Mouse (Mus musculus) stomach, embryonic 14.5 days (tissue): ENCODE measurements around the gene Rtkn. TPM values are rescaled to one million over a fixed set of nuclear protein-coding genes. Genes with fewer than 3 reads are reported as not detected.

Experiments used
- ATAC-seq: fragments of 200-750 bp; cut with Nextera tagmentation; 2 replicates; pipeline ENCODE4 v1.8.0; 2017; ENCODE audit warnings: low read depth, moderate TSS enrichment; ENCODE audit not compliant: insufficient number of reproducible peaks, insufficient read depth, low FRiP score
- H3K27ac ChIP-seq: fragments of 300-500 bp; sonication (generic); 2 replicates; pipeline ENCODE4 v1.5.1; 2014; ENCODE audit warnings: mild to moderate bottlenecking, low read length, moderate library complexity, mixed read lengths
- H3K27me3 ChIP-seq: fragments of 300-500 bp; sonication (generic); 2 replicates; pipeline ENCODE4 v1.6.1; 2014; ENCODE audit warnings: low read length, control low read depth, mixed read lengths; ENCODE audit not compliant: control insufficient read depth, insufficient read depth
- H3K36me3 ChIP-seq: fragments of 300-500 bp; sonication (generic); 2 replicates; pipeline ENCODE4 v1.6.1; 2014; ENCODE audit warnings: mild to moderate bottlenecking, control low read depth, low read length, moderate library complexity, mixed read lengths; ENCODE audit not compliant: control insufficient read depth, insufficient read depth
- H3K4me1 ChIP-seq: fragments of 300-500 bp; sonication (generic); 2 replicates; pipeline ENCODE4 v1.6.1; 2014; ENCODE audit warnings: low read length, control low read depth, mixed read lengths; ENCODE audit not compliant: control insufficient read depth, insufficient read depth
- H3K4me2 ChIP-seq: fragments of 300-500 bp; sonication (generic); replicated peaks from 2 replicates; pipeline ENCODE4 v1.6.1; 2014; ENCODE audit warnings: low read depth, low read length, control low read depth
- H3K4me3 ChIP-seq: fragments of 300-500 bp; sonication (generic); 2 replicates; pipeline ENCODE4 v1.5.1; 2014; ENCODE audit warnings: low read depth, low read length, control low read depth
- H3K9ac ChIP-seq: fragments of 300-500 bp; sonication (generic); replicated peaks from 2 replicates; pipeline ENCODE4 v1.6.1; 2014; ENCODE audit warnings: low read depth, mild to moderate bottlenecking, control low read depth, low read length, moderate library complexity, mixed read lengths
- H3K9me3 ChIP-seq: fragments of 300-500 bp; sonication (generic); 2 replicates; pipeline ENCODE4 v1.6.1; 2016; ENCODE audit warnings: low read depth, low read length, control low read depth; ENCODE audit not compliant: control insufficient read depth
- WGBS: fragments of 180-500 bp; shearing (Covaris S2); extraction: QIAGEN DNeasy Blood & Tissue Kit; methylation state at CpG from one replicate; pipeline ENCODE4 v1.1.7; 2014; 5-methylcytosine and 5-hydroxymethylcytosine counted together
- polyA plus RNA-seq: library from polyadenylated mRNA; unstranded; fragments of >200 nt; fragmentation: Nextera tagmentation; extraction: Ambion mirVana; gene quantifications from 2 replicates; pipeline ENCODE4 v1.2.1, GENCODE M21; 2014

Rtkn gene
- polyA plus RNA-seq, 1 experiment from 2014 or later, result 19.2 TPM

DNA sequence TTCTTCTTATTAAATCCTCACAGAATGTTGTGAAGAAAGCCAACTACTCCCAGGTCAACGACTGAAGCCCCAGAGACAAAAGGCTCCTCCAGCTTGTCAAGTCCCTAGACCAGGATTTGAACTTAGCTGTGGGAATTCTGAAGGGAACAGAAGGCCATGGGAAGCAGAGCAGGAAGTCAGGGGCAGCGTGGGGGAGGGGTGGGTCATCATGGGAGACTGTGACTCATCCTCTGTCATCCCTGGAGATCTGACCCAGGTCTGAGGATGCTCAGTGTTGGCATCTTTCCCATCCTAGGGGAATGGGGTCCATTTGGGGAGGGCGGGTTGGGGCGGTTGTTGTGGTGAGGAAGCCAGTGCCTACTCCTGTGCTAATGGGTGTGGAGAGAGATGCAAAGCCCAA lies 6.4 kb downstream of the Rtkn start:
- peaks cover 17% of the 10 kb centered on the region for H3K4me1 ChIP-seq
- H3K36me3 ChIP-seq, result no peaks in the 10 kb centered on the region; the same call in none of the 2 replicates
- no peak overlapping the region for H3K9ac ChIP-seq
- peak overlapping the region; percentile 50 for H3K4me2 ChIP-seq
- H3K27me3 ChIP-seq, result no peaks in the 10 kb centered on the region
- WGBS, result 35% methylated on average over 4 of the region's 4 CpGs
- ATAC-seq, result no peak
- H3K9me3 ChIP-seq, result no peaks in the 10 kb centered on the region
- no peak overlapping the region for H3K27ac ChIP-seq
- no peak overlapping the region for H3K4me3 ChIP-seq

DNA sequence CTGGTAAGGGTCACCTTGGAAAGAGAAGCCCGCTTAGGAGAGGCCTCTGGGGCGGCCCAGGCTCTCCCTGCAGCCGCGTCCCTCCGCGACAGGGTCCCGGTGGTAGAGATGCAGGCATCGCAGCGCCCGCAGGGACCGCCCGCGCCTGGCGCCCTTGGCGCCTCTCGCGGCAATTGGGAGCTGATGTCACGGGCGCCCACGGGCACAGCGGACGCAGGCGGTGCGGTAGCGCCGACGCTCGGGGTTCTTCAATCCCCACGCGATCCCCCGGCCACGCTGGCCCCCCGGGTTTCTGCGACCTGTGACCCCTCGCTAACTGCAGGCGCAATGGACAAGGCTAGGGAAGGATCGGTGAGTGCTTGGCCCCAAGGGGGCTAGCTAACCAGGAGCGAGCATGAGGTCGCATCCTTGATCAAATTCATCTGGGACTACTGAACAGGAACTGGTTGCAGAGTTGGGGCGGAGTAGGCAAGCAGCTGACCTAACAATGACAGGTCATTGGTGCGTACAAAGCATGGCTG lies 7.0 kb downstream of the Rtkn start:
- peak overlapping the region; percentile 50 for H3K4me2 ChIP-seq
- H3K4me3 ChIP-seq, result peak overlapping the region; percentile 17; the same call in 1 of the 2 replicates
- no peaks in the 10 kb centered on the region for H3K9me3 ChIP-seq
- 0 out of 2 replicates have a peak overlapping the region, but pooled peaks have one; percentile 21 for H3K27ac ChIP-seq
- H3K9ac ChIP-seq, result peak overlapping the region; percentile 46; the same call in 1 of the 2 replicates
- 11% methylated on average over 41 of the region's 41 CpGs for WGBS
- no peak for ATAC-seq
- H3K27me3 ChIP-seq, result no peaks in the 10 kb centered on the region
- H3K36me3 ChIP-seq, result peaks cover 6% of the 10 kb centered on the region
- peaks cover 17% of the 10 kb centered on the region for H3K4me1 ChIP-seq

DNA sequence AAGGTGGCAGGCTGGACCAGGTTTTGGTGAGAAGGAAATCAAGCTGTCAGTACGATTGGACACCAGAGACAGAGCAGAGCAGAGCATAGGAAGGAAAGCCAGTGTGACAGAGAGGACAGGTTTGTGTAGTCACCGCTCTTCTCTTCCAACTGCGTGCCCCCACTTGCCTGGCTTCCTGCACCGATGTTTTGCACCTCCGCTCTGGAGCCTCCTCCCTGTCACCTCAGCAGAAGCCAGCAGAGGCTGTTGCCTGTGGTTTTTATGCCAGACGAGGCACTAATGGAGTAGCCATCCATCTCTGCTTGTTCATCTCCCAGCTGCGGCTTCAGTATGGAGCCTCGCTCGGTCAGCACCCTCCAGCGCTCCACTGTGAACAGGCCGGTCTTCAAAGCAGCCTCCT lies 7.6 kb downstream of the Rtkn start:
- Histone ChIP-seq H3K9ac (no peak overlapping the region), H3K4me2 (no peak overlapping the region), H3K27me3 (no peaks in the 10 kb centered on the region), H3K4me3 (no peak overlapping the region), H3K36me3 (peaks cover 12% of the 10 kb centered on the region), H3K27ac (0 out of 2 replicates have a peak overlapping the region, but pooled peaks have one; percentile 21), H3K4me1 (peaks cover 17% of the 10 kb centered on the region), H3K9me3 (no peaks in the 10 kb centered on the region)
- 40% methylated on average over 11 of the region's 11 CpGs for WGBS
- ATAC-seq, result no peak

DNA sequence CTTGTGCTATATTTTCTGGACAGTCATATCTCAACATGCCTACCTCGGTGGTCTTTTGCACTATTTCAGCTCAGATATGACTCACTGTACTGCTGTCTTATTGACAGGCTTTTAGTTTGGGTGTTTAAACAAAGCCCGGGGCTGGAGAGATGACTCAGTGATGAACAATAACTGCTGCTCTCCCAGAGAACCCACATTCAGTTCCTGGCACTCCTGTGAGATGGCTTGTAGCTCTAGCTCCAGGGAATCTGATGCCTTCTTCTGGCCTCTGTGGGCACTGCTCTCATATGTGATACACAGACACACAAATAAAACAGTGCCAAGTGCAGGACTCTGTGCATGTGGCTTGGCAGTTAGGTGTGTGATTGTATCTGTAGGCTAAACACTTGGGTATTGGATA lies 9.9 kb downstream of the Rtkn start:
- H3K36me3 ChIP-seq, result peaks cover 27% of the 10 kb centered on the region
- peaks cover 10% of the 10 kb centered on the region for H3K4me1 ChIP-seq
- H3K27me3 ChIP-seq, result no peaks in the 10 kb centered on the region
- H3K4me3 ChIP-seq, result no peak overlapping the region
- WGBS, result 54% methylated on average over 2 of the region's 2 CpGs
- H3K4me2 ChIP-seq, result no peak overlapping the region
- H3K9ac ChIP-seq, result no peak overlapping the region
- no peak for ATAC-seq
- H3K27ac ChIP-seq, result no peak overlapping the region
- H3K9me3 ChIP-seq, result no peaks in the 10 kb centered on the region

DNA sequence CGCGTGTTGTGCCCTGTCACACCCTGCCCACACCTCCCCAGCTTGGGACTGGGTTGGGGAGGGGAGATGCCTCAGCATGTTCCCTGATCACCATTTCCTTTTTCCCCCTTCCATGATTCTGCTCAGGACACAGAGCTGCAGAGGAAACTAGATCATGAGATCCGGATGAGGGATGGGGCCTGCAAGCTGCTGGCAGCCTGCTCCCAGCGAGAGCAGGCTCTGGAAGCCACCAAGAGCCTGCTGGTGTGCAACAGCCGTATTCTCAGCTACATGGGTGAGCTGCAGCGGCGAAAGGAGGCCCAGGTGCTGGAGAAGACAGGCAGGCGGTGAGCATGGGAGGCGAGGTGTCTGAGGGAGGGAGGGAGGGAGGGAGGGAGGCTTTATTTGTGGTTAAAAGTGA lies 10.5 kb downstream of the Rtkn start:
- Histone ChIP-seq H3K4me2 (no peak overlapping the region), H3K4me3 (no peak overlapping the region), H3K9me3 (no peaks in the 10 kb centered on the region), H3K36me3 (peaks cover 27% of the 10 kb centered on the region), H3K9ac (no peak overlapping the region), H3K27ac (no peak overlapping the region), H3K4me1 (peaks cover 10% of the 10 kb centered on the region), H3K27me3 (no peaks in the 10 kb centered on the region)
- WGBS, result 61% methylated on average over 9 of the region's 9 CpGs
- no peak for ATAC-seq

DNA sequence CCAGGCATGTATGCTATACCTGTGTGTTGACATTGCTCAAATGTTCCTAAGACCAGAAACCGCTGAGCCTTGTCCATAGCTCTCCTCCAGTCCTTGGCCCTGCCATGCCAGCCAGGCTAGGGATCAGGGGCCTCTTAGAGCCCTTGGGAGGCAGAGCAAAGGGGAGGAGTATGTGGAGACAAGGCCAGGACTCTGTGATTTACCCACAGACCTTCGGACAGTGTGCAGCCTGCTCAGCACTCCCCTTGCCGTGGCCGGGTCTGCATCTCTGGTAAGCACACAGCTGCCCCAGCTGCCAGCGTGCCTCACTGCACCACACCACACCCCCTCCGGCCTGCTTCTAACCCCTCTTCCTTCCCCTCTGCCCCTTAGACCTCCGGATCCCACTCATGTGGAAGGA lies 12.0 kb downstream of the Rtkn start:
- H3K4me1 ChIP-seq, result peaks cover 6% of the 10 kb centered on the region
- WGBS, result 59% methylated on average over 7 of the region's 7 CpGs
- peaks cover 28% of the 10 kb centered on the region for H3K36me3 ChIP-seq
- H3K27ac ChIP-seq, result no peak overlapping the region
- ATAC-seq, result no peak
- no peak overlapping the region for H3K4me2 ChIP-seq
- no peak overlapping the region for H3K4me3 ChIP-seq
- H3K27me3 ChIP-seq, result no peaks in the 10 kb centered on the region
- H3K9ac ChIP-seq, result no peak overlapping the region
- no peaks in the 10 kb centered on the region for H3K9me3 ChIP-seq

DNA sequence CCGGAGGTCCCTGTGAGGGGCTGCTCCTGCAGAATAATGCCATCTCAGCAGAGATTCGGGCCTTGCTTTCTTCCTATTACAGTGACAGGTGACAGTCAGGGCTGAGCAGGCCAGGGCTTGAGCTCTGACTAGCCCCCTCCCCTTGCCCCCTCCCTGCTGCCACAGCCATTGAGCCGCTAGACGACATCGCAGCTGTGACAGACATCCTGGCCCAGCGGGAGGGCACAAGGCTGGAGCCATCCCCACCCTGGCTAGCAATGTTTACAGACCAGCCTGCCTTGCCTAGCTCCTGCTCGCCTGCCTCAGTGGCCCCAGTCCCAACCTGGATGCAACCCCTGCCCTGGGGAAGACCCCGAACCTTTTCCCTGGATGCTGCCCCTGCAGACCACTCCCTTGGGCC lies 16.5 kb downstream of the Rtkn start:
- Histone ChIP-seq H3K27ac (no peak overlapping the region), H3K4me1 (no peaks in the 10 kb centered on the region), H3K9me3 (no peaks in the 10 kb centered on the region), H3K27me3 (no peaks in the 10 kb centered on the region), H3K4me3 (no peak overlapping the region), H3K9ac (no peak overlapping the region), H3K36me3 (peaks cover 33% of the 10 kb centered on the region), H3K4me2 (no peak overlapping the region)
- ATAC-seq, result no peak
- WGBS, result 33% methylated on average over 8 of the region's 8 CpGs

DNA sequence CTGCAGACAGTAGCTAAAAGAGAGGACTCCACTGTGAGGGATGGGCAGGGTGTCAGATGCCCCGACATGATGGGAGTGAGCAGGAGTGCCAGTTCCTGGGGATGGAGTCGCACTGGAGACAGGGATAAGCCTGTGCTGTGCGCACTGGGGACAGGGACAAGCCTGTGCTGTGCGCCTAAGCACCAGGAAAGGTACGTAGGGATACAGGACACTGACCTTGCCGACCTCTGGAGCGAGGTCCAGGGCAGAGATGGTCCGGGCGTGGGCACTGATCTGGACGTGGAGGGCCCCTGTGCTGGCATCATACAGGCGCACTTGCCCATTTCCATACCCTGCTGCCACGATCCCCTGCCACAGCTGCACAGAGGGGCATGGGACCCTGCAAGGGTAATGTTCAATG lies 17.8 kb downstream of the Rtkn start:
- ATAC-seq, result no peak
- no peaks in the 10 kb centered on the region for H3K9me3 ChIP-seq
- no peaks in the 10 kb centered on the region for H3K27me3 ChIP-seq
- WGBS, result 89% methylated on average over 12 of the region's 12 CpGs
- H3K27ac ChIP-seq, result no peak overlapping the region
- H3K9ac ChIP-seq, result no peak overlapping the region
- H3K4me2 ChIP-seq, result no peak overlapping the region
- peaks cover 20% of the 10 kb centered on the region for H3K36me3 ChIP-seq
- H3K4me1 ChIP-seq, result no peaks in the 10 kb centered on the region
- H3K4me3 ChIP-seq, result no peak overlapping the region

DNA sequence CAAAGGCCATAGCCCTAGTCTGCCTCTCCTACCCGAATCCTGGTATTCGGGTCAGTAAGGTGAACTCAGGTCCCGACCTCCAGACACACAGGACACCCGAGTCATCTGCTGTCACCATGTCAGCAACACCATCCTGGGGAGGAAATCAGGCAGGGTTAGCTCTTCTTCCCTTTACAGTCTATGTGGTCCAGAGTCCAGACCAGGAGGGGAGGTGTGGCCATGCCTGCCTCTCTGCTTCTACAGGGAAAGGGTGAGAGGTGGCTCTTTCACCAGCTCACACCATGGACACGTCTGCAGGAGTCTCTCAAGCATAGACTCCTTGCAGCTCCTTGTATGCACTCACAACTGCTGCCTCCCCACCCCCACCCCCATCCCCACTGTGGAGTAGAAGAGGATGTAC lies 18.2 kb downstream of the Rtkn start:
- Histone ChIP-seq H3K4me1 (no peaks in the 10 kb centered on the region), H3K27me3 (no peaks in the 10 kb centered on the region), H3K9ac (no peak overlapping the region), H3K36me3 (peaks cover 17% of the 10 kb centered on the region), H3K27ac (no peak overlapping the region), H3K9me3 (no peaks in the 10 kb centered on the region), H3K4me3 (no peak overlapping the region), H3K4me2 (no peak overlapping the region)
- ATAC-seq, result no peak
- WGBS, result 72% methylated on average over 5 of the region's 5 CpGs
